Mouse (Mus musculus) intestine, embryonic 16.5 days (tissue): ENCODE results near the gene Serpinh1. TPM values are rescaled to one million over a fixed set of nuclear protein-coding genes. Genes with fewer than 3 reads are reported as not detected.

ENCODE experiments used
- ATAC-seq: fragments of 200-750 bp; cut with Nextera tagmentation; 2 replicates; pipeline ENCODE4 v1.8.0; 2017; ENCODE audit warnings: moderate TSS enrichment, moderate library complexity
- H3K27ac ChIP-seq: fragments of 300-500 bp; sonication (generic); 2 replicates; pipeline ENCODE4 v1.5.1; 2014; ENCODE audit warnings: mild to moderate bottlenecking, low read length
- H3K27me3 ChIP-seq: fragments of 300-500 bp; sonication (generic); replicated peaks from 2 replicates; pipeline ENCODE4 v1.6.1; 2014; ENCODE audit warnings: low read length, control low read depth, mixed read lengths; ENCODE audit not compliant: control insufficient read depth, insufficient read depth
- H3K36me3 ChIP-seq: fragments of 300-500 bp; sonication (generic); 2 replicates; pipeline ENCODE4 v1.6.1; 2014; ENCODE audit warnings: low read length, control low read depth; ENCODE audit not compliant: control insufficient read depth, insufficient read depth
- H3K4me1 ChIP-seq: fragments of 300-500 bp; sonication (generic); 2 replicates; pipeline ENCODE4 v1.6.1; 2014; ENCODE audit warnings: low read length, control low read depth, mixed read lengths; ENCODE audit not compliant: control insufficient read depth, insufficient read depth
- H3K4me2 ChIP-seq: fragments of 300-500 bp; sonication (generic); 2 replicates; pipeline ENCODE4 v1.6.1; 2014; ENCODE audit warnings: low read depth, low read length, control low read depth
- H3K4me3 ChIP-seq: fragments of 300-500 bp; sonication (generic); 2 replicates; pipeline ENCODE4 v1.5.1; 2014; ENCODE audit warnings: mild to moderate bottlenecking, low read length
- H3K9ac ChIP-seq: fragments of 300-500 bp; sonication (generic); 2 replicates; pipeline ENCODE4 v1.6.1; 2014; ENCODE audit warnings: low read depth, low read length
- H3K9me3 ChIP-seq: fragments of 300-500 bp; sonication (generic); 2 replicates; pipeline ENCODE4 v1.6.1; 2016; ENCODE audit warnings: low read length, control low read depth; ENCODE audit not compliant: control insufficient read depth
- WGBS: fragments of 180-500 bp; shearing (Covaris S2); extraction: QIAGEN DNeasy Blood & Tissue Kit; methylation state at CpG from one replicate; pipeline ENCODE4 v1.1.7; 2014; 5-methylcytosine and 5-hydroxymethylcytosine counted together
- polyA plus RNA-seq: library from polyadenylated mRNA; unstranded; fragments of >200 nt; fragmentation: Nextera tagmentation; extraction: Ambion mirVana; gene quantifications from 2 replicates; pipeline ENCODE4 v1.2.1, GENCODE M21; 2015

The Serpinh1 gene
- polyA plus RNA-seq, 1 experiment from 2014 or later: 983 TPM

DNA sequence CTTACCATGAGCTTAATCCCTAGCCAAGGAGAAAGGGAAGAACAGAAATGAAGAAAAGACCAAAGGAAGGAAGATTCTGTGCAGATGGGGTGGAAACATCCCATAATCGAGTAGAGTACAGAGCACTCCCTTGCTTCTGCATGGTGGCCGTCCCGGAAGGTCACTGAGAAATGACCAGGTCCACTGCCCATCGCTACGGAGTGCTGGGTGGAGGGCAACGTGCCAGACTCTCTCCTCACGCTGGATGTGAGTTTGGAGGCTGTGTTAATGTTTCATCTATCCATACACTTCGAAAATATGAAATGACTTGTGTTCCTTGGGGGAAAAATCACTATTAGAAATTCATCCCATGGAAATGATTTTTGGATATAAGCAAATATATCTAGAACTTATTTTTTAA is 5.3 kb upstream of the Serpinh1 start:
- H3K36me3 ChIP-seq: no peaks in the 10 kb centered on the region
- H3K9me3 ChIP-seq: no peaks in the 10 kb centered on the region
- no peak overlapping the region for H3K4me3 ChIP-seq
- no peaks in the 10 kb centered on the region for H3K27me3 ChIP-seq
- peaks cover 55% of the 10 kb centered on the region for H3K4me1 ChIP-seq
- H3K9ac ChIP-seq: no peak overlapping the region
- no peak overlapping the region for H3K27ac ChIP-seq
- WGBS: 89% methylated on average over 8 of the region's 8 CpGs
- no peak for ATAC-seq
- no peak overlapping the region for H3K4me2 ChIP-seq

DNA sequence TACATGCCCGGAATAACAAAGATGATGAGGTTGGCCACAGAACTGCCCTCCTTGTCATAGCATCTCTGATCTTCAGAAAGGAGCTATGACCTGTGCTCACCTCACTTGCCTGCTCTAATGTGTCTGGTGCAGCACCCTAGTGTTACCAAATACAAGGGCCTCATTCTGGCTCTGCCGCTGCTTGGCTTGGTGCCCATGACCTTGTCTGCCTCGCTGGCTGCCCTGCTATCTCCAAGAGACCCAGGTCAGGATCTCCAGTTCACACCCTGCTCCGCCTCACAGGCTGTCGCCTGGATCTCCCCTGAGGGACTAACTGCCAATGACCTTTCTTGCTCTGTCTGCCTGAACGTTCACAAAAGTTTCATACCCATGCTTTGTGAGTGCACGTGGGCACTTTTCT is 4.2 kb upstream of the Serpinh1 start:
- Histone ChIP-seq H3K4me3 (no peak overlapping the region), H3K36me3 (no peaks in the 10 kb centered on the region), H3K27ac (peak overlapping the region; percentile 97), H3K4me1 (peaks cover 56% of the 10 kb centered on the region), H3K9me3 (no peaks in the 10 kb centered on the region), H3K9ac (no peak overlapping the region), H3K27me3 (no peaks in the 10 kb centered on the region), H3K4me2 (no peak overlapping the region)
- ATAC-seq: no peak
- WGBS: 43% methylated on average over 7 of the region's 7 CpGs

DNA sequence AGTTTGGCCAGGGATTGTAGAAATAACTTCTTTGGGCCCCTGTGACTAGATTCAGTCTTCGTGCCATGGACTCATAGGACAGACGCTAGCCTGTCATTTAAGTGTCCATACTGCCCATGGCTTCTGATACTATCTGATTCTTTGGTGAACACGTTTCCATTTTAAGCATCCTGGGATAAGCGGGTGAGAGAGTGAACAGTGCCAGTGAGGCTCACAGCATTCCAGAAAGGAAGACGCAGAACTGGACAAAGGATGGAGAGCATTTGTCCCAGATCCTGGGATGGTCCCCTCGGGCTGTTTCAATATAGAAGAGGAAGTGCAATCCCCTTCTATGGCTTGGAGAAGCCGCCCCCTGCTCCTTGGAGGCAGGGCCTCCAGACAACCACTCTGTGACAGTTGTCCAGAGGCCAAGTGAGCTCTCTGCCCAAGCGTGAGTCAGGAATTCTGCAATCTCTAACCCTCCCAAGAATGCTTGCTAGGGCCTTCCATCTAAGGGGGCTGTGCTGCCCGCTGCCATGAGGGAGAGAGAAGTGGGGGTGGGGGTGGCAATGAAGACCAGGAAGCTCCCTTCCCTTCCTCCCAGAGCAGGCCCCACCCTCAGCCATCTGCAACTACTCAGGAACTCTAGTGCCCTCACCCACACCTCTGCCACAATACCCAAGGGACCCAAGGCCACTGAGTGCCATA is 3.3 kb upstream of the Serpinh1 start:
- H3K9ac ChIP-seq: peak overlapping the region; percentile 58
- H3K27me3 ChIP-seq: no peaks in the 10 kb centered on the region
- no peaks in the 10 kb centered on the region for H3K9me3 ChIP-seq
- WGBS: 35% methylated on average over 9 of the region's 9 CpGs
- ATAC-seq: peak; percentile 9; the same call in 1 of the 2 replicates
- H3K27ac ChIP-seq: peak overlapping the region; percentile 97
- peaks cover 56% of the 10 kb centered on the region for H3K4me1 ChIP-seq
- H3K36me3 ChIP-seq: no peaks in the 10 kb centered on the region
- H3K4me2 ChIP-seq: peak overlapping the region; percentile 44
- H3K4me3 ChIP-seq: peak overlapping the region; percentile 28; the same call in 1 of the 2 replicates

DNA sequence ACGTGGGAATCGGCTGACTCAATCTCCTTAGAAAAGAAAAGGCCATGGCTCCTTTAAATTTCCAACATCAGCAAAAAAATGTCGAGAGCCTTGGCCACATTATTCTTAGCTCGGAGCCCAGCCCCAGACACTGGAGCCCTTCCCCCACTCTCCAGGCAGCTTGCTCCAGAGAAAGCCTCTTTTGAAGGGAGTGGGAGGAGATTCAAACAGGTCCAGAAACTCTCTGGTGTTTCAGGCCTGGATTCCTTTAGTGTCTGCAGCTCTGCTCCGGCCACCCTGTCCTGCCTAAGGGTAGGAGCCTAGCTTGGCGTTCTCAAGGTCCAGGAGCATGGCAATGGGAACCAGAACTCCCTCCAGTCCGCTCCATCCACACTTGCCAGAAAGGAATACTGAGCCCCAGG is 2.7 kb upstream of the Serpinh1 start:
- no peaks in the 10 kb centered on the region for H3K27me3 ChIP-seq
- peak; percentile 9 for ATAC-seq
- peak overlapping the region; percentile 58 for H3K9ac ChIP-seq
- H3K9me3 ChIP-seq: no peaks in the 10 kb centered on the region
- H3K27ac ChIP-seq: peak overlapping the region; percentile 97
- 12% methylated on average over 7 of the region's 7 CpGs for WGBS
- H3K4me3 ChIP-seq: peak overlapping the region; percentile 28
- H3K36me3 ChIP-seq: no peaks in the 10 kb centered on the region
- peak overlapping the region; percentile 53 for H3K4me2 ChIP-seq
- peaks cover 54% of the 10 kb centered on the region for H3K4me1 ChIP-seq

DNA sequence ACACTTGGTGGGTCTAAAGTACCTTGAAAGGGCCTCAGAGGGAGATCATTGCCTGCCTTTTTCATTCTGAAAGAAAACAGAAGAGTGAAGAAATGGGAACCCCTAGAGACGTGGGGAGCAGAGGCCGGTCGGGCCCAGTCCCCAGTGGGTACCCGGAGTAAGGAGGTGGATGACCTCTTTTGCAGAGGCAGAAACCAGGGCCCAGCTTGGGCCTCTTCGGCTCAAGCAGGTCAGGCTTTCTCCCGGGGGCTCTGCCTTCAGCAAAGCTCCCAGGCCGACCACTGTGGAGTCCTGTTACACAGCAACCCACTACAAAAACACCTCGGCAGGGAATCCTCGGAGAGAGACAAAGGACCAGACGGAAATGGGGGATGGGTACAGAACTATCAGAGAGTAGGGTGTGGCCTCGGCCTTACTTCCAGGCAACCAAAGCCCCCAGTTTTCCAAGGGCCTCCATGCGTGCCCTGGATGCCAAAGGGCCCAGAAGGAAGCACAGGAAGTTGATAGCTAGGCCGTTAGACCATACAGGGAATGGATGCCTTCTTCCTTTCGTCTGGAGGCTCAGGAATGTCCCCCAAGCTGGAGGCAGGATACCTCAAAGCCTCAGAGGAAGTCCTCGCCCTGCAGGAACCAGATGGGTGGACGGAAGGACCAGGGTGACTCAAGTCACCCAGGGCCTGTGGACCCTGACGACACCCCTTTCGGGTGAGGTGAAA is 1.1 kb downstream of the Serpinh1 start:
- ATAC-seq: no peak
- no peaks in the 10 kb centered on the region for H3K27me3 ChIP-seq
- H3K27ac ChIP-seq: peak overlapping the region; percentile 87
- H3K36me3 ChIP-seq: peaks cover 15% of the 10 kb centered on the region
- WGBS: 5% methylated on average over 18 of the region's 18 CpGs
- peak overlapping the region; percentile 75 for H3K4me2 ChIP-seq
- H3K9ac ChIP-seq: peak overlapping the region; percentile 87
- H3K4me1 ChIP-seq: peaks cover 55% of the 10 kb centered on the region
- peak overlapping the region; percentile 72 for H3K4me3 ChIP-seq
- H3K9me3 ChIP-seq: no peaks in the 10 kb centered on the region

DNA sequence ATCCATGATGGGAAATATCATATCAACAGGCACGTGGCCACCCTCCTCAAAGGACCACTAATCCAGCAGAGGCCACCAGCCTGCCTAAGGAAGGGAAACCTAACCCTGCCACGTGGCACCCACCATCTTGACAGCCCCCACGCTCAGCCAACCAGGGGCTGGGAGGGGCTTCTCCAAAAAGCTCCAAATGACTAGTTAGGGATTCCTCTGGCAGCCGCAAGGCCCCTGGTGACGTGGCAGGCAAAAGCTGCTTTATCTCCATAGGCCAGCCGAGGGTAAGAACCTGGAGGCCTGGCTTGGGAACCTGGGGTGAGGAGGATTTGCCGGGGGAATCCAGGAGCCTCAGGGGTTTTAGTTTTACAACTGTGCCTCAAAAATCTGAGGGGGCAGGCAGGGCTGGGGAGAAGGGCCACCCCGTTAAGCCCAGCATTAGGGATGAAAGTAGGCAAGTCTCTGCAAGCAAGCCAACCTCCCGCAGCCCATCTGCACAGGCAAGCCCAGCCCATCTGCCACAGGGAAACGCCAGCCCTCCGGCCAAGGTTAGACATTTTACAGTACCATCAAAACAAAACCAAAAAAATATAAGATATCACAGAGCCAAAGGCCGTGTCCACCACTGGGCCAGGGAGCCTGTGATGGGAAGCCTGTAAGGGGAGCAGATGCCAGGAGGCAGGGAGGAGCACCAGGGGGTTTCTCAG is 1.8 kb downstream of the Serpinh1 start:
- WGBS: 10% methylated on average over 12 of the region's 12 CpGs
- Histone ChIP-seq H3K4me1 (peaks cover 48% of the 10 kb centered on the region), H3K36me3 (peaks cover 21% of the 10 kb centered on the region), H3K4me3 (peak overlapping the region; percentile 72), H3K27ac (peak overlapping the region; percentile 87), H3K4me2 (peak overlapping the region; percentile 75), H3K27me3 (no peaks in the 10 kb centered on the region), H3K9me3 (no peaks in the 10 kb centered on the region), H3K9ac (peak overlapping the region; percentile 87)
- ATAC-seq: no peak

DNA sequence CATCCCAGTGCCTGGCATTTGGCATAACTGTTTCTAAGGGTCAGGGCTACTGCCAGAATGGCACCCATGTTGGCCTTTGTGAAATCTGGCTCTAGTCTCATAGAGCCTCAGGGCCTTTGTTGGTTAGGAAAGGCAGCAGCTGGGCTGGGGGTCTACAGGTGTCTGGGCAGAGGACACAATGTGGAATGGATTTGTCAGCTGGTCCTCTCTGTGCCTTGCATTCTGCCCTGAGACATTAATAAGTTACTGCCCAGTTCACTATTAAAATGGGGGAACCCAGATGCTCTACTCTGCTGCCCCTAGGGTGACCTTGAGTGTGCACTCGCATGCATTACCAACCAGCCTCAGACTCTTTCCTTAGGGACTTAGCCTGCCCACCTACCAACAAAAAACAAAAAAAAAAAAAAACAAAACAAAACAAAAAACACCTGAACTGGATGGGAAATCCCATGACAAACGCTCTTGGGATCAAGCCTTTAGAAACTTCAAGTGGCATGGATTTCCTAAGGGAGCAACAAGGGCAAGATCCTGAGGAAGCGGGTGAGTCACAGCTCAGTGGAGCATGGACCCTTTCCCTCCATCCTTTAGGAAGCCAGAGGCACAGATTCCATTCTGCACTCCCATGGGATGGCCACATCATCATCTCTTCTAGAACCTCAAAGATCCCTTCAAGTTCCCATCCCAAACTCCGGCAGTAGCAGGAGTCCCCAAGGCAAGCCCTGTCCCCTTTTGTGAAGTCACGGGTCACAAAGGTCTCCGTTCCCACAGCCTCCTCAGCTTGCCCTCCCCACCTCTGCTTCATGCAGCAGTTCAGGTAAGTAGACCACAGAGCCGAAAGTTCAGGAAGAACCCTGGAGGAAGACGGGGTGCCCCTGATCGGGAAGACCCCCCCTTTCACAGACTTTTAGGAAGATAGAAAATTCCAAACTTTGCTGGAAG is 3.0 kb downstream of the Serpinh1 start:
- Histone ChIP-seq H3K4me1 (peaks cover 37% of the 10 kb centered on the region), H3K36me3 (peaks cover 27% of the 10 kb centered on the region), H3K9me3 (no peaks in the 10 kb centered on the region), H3K27ac (no peak overlapping the region), H3K9ac (peak overlapping the region; percentile 87), H3K4me2 (peak overlapping the region; percentile 75), H3K27me3 (no peaks in the 10 kb centered on the region), H3K4me3 (peak overlapping the region; percentile 72)
- no peak for ATAC-seq
- 56% methylated on average over 9 of the region's 9 CpGs for WGBS

DNA sequence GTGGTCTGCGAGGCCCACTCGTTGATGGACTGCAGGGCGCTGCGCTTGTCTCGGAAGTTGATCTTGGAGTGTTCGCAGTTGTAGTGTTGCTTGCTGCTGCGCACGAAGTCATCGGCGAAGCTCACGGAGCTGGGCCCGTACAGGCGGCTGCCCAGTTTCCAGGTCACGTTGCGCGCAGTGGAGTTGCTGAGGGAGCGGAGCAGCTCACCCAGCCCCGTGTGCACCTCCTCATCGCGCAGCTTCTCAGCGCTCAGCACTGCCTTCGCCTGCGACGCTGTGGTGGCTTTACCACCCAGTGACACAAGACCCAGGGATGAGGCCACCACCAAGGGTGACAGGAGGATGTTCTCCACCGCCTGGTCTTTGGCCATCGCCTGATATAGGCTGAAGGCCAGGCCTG is 4.2 kb downstream of the Serpinh1 start:
- 94% methylated on average over 26 of the region's 26 CpGs for WGBS
- H3K4me2 ChIP-seq: no peak overlapping the region
- H3K36me3 ChIP-seq: peaks cover 36% of the 10 kb centered on the region
- H3K27ac ChIP-seq: no peak overlapping the region
- H3K4me3 ChIP-seq: no peak overlapping the region
- H3K27me3 ChIP-seq: no peaks in the 10 kb centered on the region
- ATAC-seq: no peak
- no peaks in the 10 kb centered on the region for H3K9me3 ChIP-seq
- peaks cover 26% of the 10 kb centered on the region for H3K4me1 ChIP-seq
- H3K9ac ChIP-seq: no peak overlapping the region
